10 mouse cellular contexts compared by ENCODE assay signal in genomic region chr10:54059092-54059496, GRCm38 (mm10). TPM values are rescaled to one million over a fixed set of nuclear protein-coding genes. Genes with fewer than 3 reads are reported as not detected.
DNase-seq lines count a peak whose midpoint lies in the region; ATAC-seq and TF ChIP-seq lines count a peak whose summit lies in the region.
"Had no signal": no experiment of that assay in that cellular context is flagged by ENCODE, and none has a peak within 500 bp of the region (broad histone marks: within the 10 kb centered on the region; RNA-seq: fewer than 3 reads in every experiment).

No protein-coding gene starts in this region.

- H3K9me3 ChIP-seq in kidney, postnatal 0 days (replicated peaks; ENCODE audit: low read length): no peaks in the 10 kb centered on the region
- H3K9me3 ChIP-seq in heart, embryonic 14.5 days (ENCODE audit: control insufficient read depth, low read length): no peaks in the 10 kb centered on the region
- no peaks in the 10 kb centered on the region for H3K9me3 ChIP-seq in liver, postnatal 0 days (ENCODE audit: low read length)
- H3K9me3 ChIP-seq: forebrain, embryonic 13.5 days; lung, embryonic 15.5 days; neural tube, embryonic 12.5 days had no signal

- TF ChIP-seq EP300 in liver, postnatal 0 days (IDR thresholded peaks at IDR 0.05; ENCODE audit: low read depth): no peak

- no peaks in the 10 kb centered on the region for H3K27me3 ChIP-seq in kidney, postnatal 0 days (ENCODE audit: insufficient read depth, low read length)
- H3K27me3 ChIP-seq in heart, embryonic 14.5 days (ENCODE audit: control insufficient read depth, insufficient read depth, low read length): no peaks in the 10 kb centered on the region
- H3K27me3 ChIP-seq in liver, postnatal 0 days (ENCODE audit: insufficient read depth, low read length): no peaks in the 10 kb centered on the region
- H3K27me3 ChIP-seq: forebrain, embryonic 13.5 days; lung, embryonic 15.5 days; neural tube, embryonic 12.5 days had no signal

- TF ChIP-seq CTCF in kidney, postnatal 0 days (IDR thresholded peaks at IDR 0.05; ENCODE audit: low read depth): no peak
- no peak for TF ChIP-seq CTCF in liver, postnatal 0 days (IDR thresholded peaks at IDR 0.05; ENCODE audit: low read depth)

- H3K36me3 ChIP-seq in kidney, postnatal 0 days (ENCODE audit: insufficient read depth, low read length): no peaks in the 10 kb centered on the region
- H3K36me3 ChIP-seq in heart, embryonic 14.5 days (ENCODE audit: control insufficient read depth, insufficient read depth, low read length): peaks cover 11% of the 10 kb centered on the region; the same call in 1 of the 2 replicates
- H3K36me3 ChIP-seq in liver, postnatal 0 days (replicated peaks; ENCODE audit: insufficient read depth, low read length): peaks cover 32% of the 10 kb centered on the region
- H3K36me3 ChIP-seq: lung, embryonic 15.5 days; neural tube, embryonic 12.5 days had no signal

- 19% methylated on average over 3 of the region's 3 CpGs for WGBS in kidney, postnatal 0 days
- 1% methylated on average over 3 of the region's 3 CpGs for WGBS in heart, embryonic 14.5 days
- WGBS in liver, postnatal 0 days (ENCODE audit: insufficient replicate concordance): 62% methylated on average over 3 of the region's 3 CpGs

- DNase-seq in kidney, postnatal 0 days (ENCODE audit: low spot score): peak; percentile 27
- DNase-seq in kidney, postnatal 36 days: no peak
- DNase-seq in adrenal gland, postnatal 14 days: peak; percentile 46
- DNase-seq in liver, postnatal 0 days: no peak
- no peak for DNase-seq in left cerebral cortex, adult 9 months (ENCODE audit: low spot score in 2 of 2)
- DNase-seq in thymus, postnatal 36 days: no peak

- no peak overlapping the region for H3K27ac ChIP-seq in kidney, postnatal 0 days
- no peak overlapping the region for H3K27ac ChIP-seq in heart, embryonic 14.5 days (replicated peaks in 1 of 2; ENCODE audit: control insufficient read depth in 1 of 2, insufficient read depth in 1 of 2, low read depth in 2 of 2, low read length in 2 of 2)
- no peak overlapping the region for H3K27ac ChIP-seq in liver, postnatal 0 days (ENCODE audit: low read depth)
- H3K27ac ChIP-seq: forebrain, embryonic 13.5 days; lung, embryonic 15.5 days; neural tube, embryonic 12.5 days had no signal

- H3K4me3 ChIP-seq in kidney, postnatal 0 days (replicated peaks; ENCODE audit: low read depth, low read length): no peak overlapping the region
- H3K4me3 ChIP-seq in heart, embryonic 14.5 days (ENCODE audit: control insufficient read depth in 1 of 2, insufficient read depth in 1 of 2, low read depth in 1 of 2, low read length in 2 of 2): no peak overlapping the region
- no peak overlapping the region for H3K4me3 ChIP-seq in liver, postnatal 0 days (ENCODE audit: low read depth, low read length)
- H3K4me3 ChIP-seq: forebrain, embryonic 13.5 days; lung, embryonic 15.5 days; neural tube, embryonic 12.5 days had no signal

- no peak overlapping the region for H3K9ac ChIP-seq in kidney, postnatal 0 days (ENCODE audit: low read depth, low read length)
- no peak overlapping the region for H3K9ac ChIP-seq in heart, embryonic 14.5 days (ENCODE audit: low read length)
- H3K9ac ChIP-seq in liver, postnatal 0 days (replicated peaks): no peak overlapping the region
- H3K9ac ChIP-seq: forebrain, embryonic 13.5 days; lung, embryonic 15.5 days; neural tube, embryonic 12.5 days had no signal

- H3K4me2 ChIP-seq in kidney, postnatal 0 days (ENCODE audit: low read length): no peak overlapping the region
- H3K4me2 ChIP-seq in heart, embryonic 14.5 days (ENCODE audit: low read length): peak overlapping the region; percentile 14; the same call in 1 of the 2 replicates
- no peak overlapping the region for H3K4me2 ChIP-seq in liver, postnatal 0 days (ENCODE audit: low read depth, low read length)
- H3K4me2 ChIP-seq: forebrain, embryonic 13.5 days; lung, embryonic 15.5 days; neural tube, embryonic 12.5 days had no signal

- H3K4me1 ChIP-seq in kidney, postnatal 0 days (replicated peaks; ENCODE audit: insufficient read depth, low read length): no peaks in the 10 kb centered on the region
- peaks cover 10 to 28% of the 10 kb centered on the region in 2 experiments for H3K4me1 ChIP-seq in heart, embryonic 14.5 days (ENCODE audit: control insufficient read depth in 2 of 2, insufficient read depth in 2 of 2, low read length in 2 of 2)
- H3K4me1 ChIP-seq in liver, postnatal 0 days (ENCODE audit: insufficient read depth): 0 out of 2 replicates have a peak, but pooled peaks cover 6% of the 10 kb centered on the region
- H3K4me1 ChIP-seq: forebrain, embryonic 13.5 days; lung, embryonic 15.5 days; neural tube, embryonic 12.5 days had no signal

- no peak for ATAC-seq in kidney, postnatal 0 days (replicated peaks; ENCODE audit: low FRiP score, low read depth)
- ATAC-seq in heart, embryonic 14.5 days (ENCODE audit: insufficient number of reproducible peaks, insufficient read depth, low FRiP score, low read depth): peak; percentile 66; the same call in 1 of the 2 replicates
- ATAC-seq in liver, postnatal 0 days: peak; percentile 81

RNA-seq across cellular contexts. Expression of gene Man1a, which starts 17.3 kb away (rescaled TPM):
- 8.7 and 10.3 TPM in 2 replicates for polyA plus RNA-seq in kidney, postnatal 0 days (2015; fragmentation: Nextera tagmentation; extraction: Ambion mirVana)
- total RNA-seq in adrenal gland, postnatal 14 days (2021): 80.7 and 83.5 TPM in 2 replicates
- 8.1 and 8.6 TPM in 2 replicates for polyA plus RNA-seq in heart, embryonic 14.5 days (2014; fragmentation: Nextera tagmentation; extraction: Ambion mirVana)
- 13.2 and 15.2 TPM in 2 replicates for polyA plus RNA-seq in liver, postnatal 0 days (2015; fragmentation: Nextera tagmentation; extraction: Ambion mirVana)

Comparison
In these comparisons a context has a peak if more than half of its experiments do, and no peak if none do; other contexts are left out.
1. DNase-seq: peak in kidney, postnatal 0 days (single experiment) and adrenal gland, postnatal 14 days (single experiment); none in kidney, postnatal 36 days (0 of 2), liver, postnatal 0 days (single experiment), left cerebral cortex, adult 9 months (0 of 2) and thymus, postnatal 36 days (0 of 2).